Mouse (Mus musculus) liver, adult (tissue): ENCODE measurements around the gene Olfr281.

Source experiments
- GATA4 ChIP-seq: IDR thresholded peaks from 2 replicates; pipeline ENCODE4 v1.6.1; 2014; ENCODE audit warnings: mild to moderate bottlenecking, low read length; ENCODE audit not compliant: insufficient replicate concordance

Olfr281 gene

GRCm38 (mm10) chr15:98476281-98476680, 23.9 kb downstream of the Olfr281 start:
- TF ChIP-seq GATA4, result no peak

- TF ChIP-seq GATA4, result no peak
Measured at GRCm38 (mm10) chr15:98479568-98480102, 27.2 kb downstream of the Olfr281 start.

- TF ChIP-seq GATA4, result no peak
Measured at GRCm38 (mm10) chr15:98482701-98483100, 30.3 kb downstream of the Olfr281 start, which contains the start of gene Lalba. Lalba (minus strand) TSS chr15:98482721.

- no peak for TF ChIP-seq GATA4
Measured at GRCm38 (mm10) chr15:98483907-98484886, 31.8 kb downstream of the Olfr281 start.

GRCm38 (mm10) chr15:98486433-98487021, 34.1 kb downstream of the Olfr281 start:
- TF ChIP-seq GATA4, result no peak

- TF ChIP-seq GATA4, result no peak
Measured at GRCm38 (mm10) chr15:98491332-98491731, 38.9 kb downstream of the Olfr281 start.

GRCm38 (mm10) chr15:98492102-98492501, 39.7 kb downstream of the Olfr281 start, which contains the start of gene Olfr279:
Olfr279 (plus strand) TSS chr15:98492402.
- no peak for TF ChIP-seq GATA4

- no peak for TF ChIP-seq GATA4
Measured at GRCm38 (mm10) chr15:98497631-98498030, 45.2 kb downstream of the Olfr281 start.

- TF ChIP-seq GATA4, result no peak
Measured at GRCm38 (mm10) chr15:98503317-98503716, 50.9 kb downstream of the Olfr281 start.

GRCm38 (mm10) chr15:98504514-98504913, 52.1 kb downstream of the Olfr281 start:
- no peak for TF ChIP-seq GATA4

GRCm38 (mm10) chr15:98506253-98506957, 54.0 kb downstream of the Olfr281 start:
- no peak for TF ChIP-seq GATA4

- TF ChIP-seq GATA4, result no peak
Measured at GRCm38 (mm10) chr15:98507321-98507720, 54.9 kb downstream of the Olfr281 start.

- no peak for TF ChIP-seq GATA4
Measured at GRCm38 (mm10) chr15:98509387-98509786, 57.0 kb downstream of the Olfr281 start.
